Mouse (Mus musculus) gastrocnemius, postnatal 14 days (tissue): Measurements from ENCODE around the gene Cyb5d1. TPM values are rescaled to one million over a fixed set of nuclear protein-coding genes. Genes with fewer than 3 reads are reported as not detected.

Experiments used
- DNase-seq: peaks from one replicate; pipeline ENCODE4 v3.0.0; 2021; ENCODE audit warnings: mixed read lengths
- intact Hi-C: fragments of 180-260 bp; cut with DNase I; formaldehyde crosslinking; loops from one replicate; pipeline ENCODE4 v1.15.1; 2025; ENCODE audit warnings: low total_unique reads
- total RNA-seq, 2 experiments: library from RNA; stranded (reverse); gene quantifications; 2 replicates each; pipeline ENCODE4 v1.2.3; 2021

Cyb5d1 gene
- total RNA-seq, 2 experiments from 2014 or later, result 19.0 to 20.7 TPM

DNA sequence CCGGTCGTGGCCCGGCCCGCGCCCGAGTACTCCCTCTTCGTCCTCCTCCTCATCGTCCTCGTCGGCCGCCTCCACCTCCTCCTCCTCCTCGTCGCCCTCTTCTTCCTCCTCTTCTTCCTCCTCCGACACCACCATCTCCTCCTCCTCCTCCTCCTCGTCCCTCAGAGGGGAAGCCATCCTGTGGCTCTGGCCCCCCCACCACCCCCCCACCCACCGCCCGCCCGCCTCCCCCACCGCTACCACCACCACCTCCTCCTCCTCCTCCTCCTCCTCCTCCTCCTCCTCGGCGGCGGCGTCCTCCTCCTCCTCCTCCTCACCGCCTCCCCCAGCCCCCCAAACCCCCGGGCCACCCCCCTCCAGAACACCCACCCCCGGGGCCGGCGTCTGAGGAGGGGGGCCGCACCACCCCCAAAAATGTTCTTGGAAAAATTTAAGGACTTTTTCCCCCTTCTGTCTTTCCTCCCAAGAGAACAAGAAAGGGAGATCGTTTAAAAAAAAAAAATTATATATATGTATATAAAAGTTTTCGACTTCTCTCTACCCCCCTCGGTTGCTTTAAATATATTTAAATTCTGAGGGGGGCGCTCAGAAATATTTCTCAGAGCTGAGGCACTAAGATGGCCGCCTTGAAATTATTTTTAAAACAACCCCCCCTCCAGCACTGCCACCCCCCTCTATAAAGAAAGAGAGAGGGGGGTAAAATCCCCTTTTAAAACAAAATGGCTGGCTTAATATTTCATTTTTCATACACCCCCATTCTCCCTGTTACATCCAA lies 26.0 kb downstream of the Cyb5d1 start, which contains the start of gene Chd3:
Gene Chd3, minus strand, starts transcription at position 192 of the 775 bp plus-strand sequence.
- intact Hi-C loops, result no loop called here
- no peak for DNase-seq

DNA sequence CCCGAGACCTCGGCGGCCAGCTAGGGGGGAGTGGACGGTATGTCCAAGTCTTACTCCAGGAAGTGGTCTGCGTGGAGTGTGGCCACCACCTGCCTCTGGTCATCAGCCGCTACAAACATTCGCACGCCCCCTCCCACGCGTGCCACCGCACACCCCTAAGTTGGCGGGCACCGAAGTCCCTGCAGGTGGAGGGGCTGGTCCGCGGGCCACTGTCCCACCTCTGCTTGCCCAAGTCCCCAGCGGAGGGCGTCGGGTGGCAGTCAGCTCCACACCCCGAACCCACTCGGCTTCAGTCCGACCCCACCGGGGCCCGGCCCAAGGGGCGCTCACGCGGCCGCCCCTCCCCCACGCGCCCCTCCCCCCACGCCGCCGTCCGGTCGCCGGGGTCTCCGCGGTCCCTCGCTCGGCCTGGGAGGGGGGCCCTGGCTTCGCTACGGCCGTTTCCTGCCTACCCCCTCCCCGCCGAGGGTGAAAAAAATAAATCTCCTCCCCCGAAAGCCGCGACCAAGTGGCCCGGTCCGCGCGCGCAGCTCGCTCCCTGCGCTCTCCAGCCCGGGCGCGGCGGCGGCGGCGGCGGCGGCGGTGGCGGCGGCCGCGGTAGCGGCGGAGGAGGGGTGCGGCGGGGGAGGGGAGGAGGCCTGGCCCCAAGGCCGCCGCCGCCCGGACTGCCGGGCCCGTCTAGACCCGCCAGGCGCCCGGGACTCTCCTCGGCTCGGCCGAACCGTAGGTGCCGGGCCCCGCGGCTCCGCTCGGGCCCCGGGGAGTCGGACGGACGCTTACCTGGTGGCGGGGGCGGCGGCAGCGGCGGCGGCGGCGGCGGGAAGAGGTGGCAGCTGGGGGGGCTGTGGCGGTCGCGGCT lies 26.8 kb downstream of the Cyb5d1 start:
- intact Hi-C loops, result no loop called here
- peak; percentile 52 for DNase-seq

DNA sequence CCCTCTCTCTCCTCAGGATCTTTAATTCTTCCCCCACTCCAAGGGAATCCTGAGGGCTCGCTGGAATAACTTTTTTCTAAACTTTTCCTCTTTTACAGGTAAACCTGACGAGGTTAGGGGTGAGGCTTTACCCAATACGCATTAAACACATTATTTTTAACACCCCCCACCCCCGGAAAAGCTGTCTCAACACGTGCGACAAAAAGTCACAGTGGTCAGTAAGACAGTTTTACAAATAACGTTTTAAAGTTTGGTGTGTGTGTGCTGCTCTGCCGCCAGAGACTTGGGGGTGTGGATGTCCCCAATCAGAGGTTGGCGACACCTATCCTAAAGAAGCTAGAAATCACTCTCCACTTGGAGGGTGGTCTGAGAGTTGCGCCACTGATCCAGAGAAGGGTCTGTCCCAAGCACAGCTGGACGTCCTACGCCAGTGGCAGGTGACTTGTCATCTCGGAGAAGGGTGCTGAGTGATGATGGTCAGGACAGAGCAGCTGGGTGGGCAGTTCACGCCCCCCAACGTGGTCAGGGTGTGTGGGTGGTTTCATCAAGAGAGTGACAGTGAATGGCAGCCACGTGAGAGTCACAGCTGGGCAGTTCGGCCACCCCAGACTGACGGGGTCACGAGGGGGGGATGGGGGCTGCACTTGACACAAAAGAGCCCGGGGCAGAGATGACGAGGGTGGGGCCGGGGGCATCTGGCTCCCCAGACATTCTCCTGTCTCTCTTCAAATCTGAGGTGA lies 27.6 kb downstream of the Cyb5d1 start:
- no peak for DNase-seq
- intact Hi-C loops, result no loop called here

DNA sequence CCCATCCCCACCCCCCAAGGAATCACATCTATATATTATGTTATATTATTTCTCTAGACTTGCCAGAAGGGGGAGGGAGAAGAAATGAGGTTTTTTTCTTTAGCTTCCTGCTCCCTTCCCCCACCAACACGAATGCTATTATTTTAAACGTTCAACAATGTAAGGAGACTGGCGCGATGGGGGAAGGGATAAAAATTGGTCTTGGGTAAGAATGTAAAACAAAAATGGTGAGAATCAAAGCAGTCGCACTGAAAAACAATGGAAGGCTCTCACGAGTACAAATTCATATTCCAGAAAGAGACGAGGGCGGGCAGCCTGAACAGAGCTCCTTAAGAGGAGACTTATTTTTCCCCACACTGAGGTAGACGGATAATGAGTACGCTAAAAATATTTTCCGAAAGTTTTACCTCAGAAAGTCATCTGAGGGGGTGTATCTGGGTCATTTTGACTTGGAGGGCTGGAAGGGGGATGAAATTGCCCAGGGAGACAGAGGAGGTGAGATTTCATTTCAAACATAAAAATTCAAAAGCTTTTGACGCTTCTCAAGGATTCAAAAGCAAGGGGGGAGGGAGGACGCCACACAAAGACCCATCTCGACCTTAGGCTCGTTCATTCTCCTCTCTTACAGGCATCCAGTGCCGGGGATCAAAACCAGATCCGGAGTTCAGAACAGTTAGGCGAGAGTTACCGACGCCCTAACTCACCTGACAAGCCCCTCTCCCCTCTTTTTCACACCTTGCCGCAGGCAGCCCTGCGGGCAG lies 28.4 kb downstream of the Cyb5d1 start:
- intact Hi-C loops, result no loop called here
- no peak for DNase-seq

DNA sequence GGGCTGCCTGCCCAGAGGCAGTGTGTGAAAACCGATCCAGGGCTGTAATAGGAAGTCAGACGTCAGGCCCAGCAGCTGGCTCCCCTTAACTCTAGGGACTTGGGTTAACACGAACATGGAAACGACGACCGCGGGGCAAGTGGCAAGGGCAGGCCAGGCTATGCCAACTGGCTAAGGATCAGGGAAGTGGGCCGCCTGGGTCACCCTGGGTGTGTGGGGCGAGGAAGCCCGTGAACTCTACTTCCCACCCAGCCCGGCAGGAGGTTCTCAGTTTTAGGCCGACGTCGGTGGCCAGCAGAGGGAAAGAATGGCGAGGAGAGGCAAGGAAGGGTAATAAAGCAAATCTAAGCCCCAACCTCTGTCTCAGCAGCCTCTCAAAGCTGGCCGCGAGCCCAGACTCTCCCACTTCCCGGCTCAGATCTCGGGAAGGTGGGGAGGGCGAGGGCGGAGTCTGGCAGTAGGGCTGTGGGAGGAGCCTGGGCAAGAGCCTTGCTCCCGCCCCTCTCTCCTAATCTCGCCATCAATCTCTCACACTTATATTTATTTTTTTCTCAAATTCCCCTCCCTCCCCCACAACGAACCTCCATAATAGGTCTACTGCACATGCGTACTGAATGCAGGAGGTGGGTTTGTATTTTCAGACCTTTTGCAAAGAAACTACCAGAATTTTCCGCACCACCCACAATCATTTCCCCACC lies 29.1 kb downstream of the Cyb5d1 start:
- intact Hi-C loops, result no loop called here
- DNase-seq, result peak; percentile 97

- intact Hi-C loops, result no loop called here
- DNase-seq, result peak; percentile 56
These were observed 29.7 kb downstream of the Cyb5d1 start for GRCm38 (mm10) chr11:69365722-69366121.

DNA sequence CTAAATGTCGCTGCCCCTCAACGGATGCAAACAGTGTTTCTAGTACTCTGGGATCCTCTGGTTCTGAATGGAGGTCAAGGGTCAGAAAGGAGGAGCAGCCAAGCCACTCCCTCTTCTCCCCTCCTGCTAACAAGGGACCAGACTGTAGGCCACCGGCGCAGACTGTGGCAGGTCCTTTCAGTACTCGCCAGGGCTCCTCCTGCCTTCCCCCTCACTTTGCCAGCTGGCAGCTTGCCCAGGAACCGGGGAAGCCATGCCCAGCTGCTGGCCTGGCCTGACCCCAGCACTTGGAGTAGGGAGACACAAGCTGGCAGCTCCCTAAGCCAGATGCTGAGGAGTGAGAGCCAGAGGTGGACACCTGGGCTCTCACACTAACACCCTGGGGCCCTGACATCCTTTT lies 30.5 kb downstream of the Cyb5d1 start:
- DNase-seq, result peak; percentile 98
- intact Hi-C loops, result no loop called here

- intact Hi-C loops, result no loop called here
- no peak for DNase-seq
These were observed 31.1 kb downstream of the Cyb5d1 start for GRCm38 (mm10) chr11:69364376-69364775.

- intact Hi-C loops, result no loop called here
- no peak for DNase-seq
These were observed 33.0 kb downstream of the Cyb5d1 start for GRCm38 (mm10) chr11:69362479-69362878.

- intact Hi-C loops, result no loop called here
- DNase-seq, result no peak
These were observed 33.4 kb downstream of the Cyb5d1 start for GRCm38 (mm10) chr11:69362021-69362420.

GRCm38 (mm10) chr11:69357690-69358089 lies 37.7 kb downstream of the Cyb5d1 start:
- DNase-seq, result peak; percentile 49
- intact Hi-C loops, result no loop called here

- intact Hi-C loops, result no loop called here
- DNase-seq, result no peak
These were observed 38.9 kb downstream of the Cyb5d1 start for GRCm38 (mm10) chr11:69356544-69356943.

GRCm38 (mm10) chr11:69346441-69346840 lies 49.0 kb downstream of the Cyb5d1 start:
- no peak for DNase-seq
- intact Hi-C loops, result no loop called here

Other genes starting within 250 kb of the Cyb5d1 start
- gene Alox12b, start 238.6 kb downstream of the Cyb5d1 start, total RNA-seq, result not detected
- gene Alox8, start 197.8 kb downstream of the Cyb5d1 start, total RNA-seq, result not detected
- not detected for gene Gucy2e, start 158.6 kb downstream of the Cyb5d1 start, total RNA-seq
- gene Cntrob, start 71.9 kb downstream of the Cyb5d1 start, total RNA-seq, result 1 to 10 TPM; 2.5 to 3.2 TPM
- gene Trappc1, start 71.7 kb downstream of the Cyb5d1 start, total RNA-seq, result 10 to 100 TPM; 52.3 to 54.1 TPM
- under 1 TPM; 0.18 to 0.24 TPM for gene Kcnab3, start 69.4 kb downstream of the Cyb5d1 start, total RNA-seq
- gene Rnf227, start 55.2 kb downstream of the Cyb5d1 start, total RNA-seq, result under 1 TPM; 0.35 to 0.68 TPM
- gene Chd3, start 26.2 kb downstream of the Cyb5d1 start, total RNA-seq, result 10 to 100 TPM; 25.5 to 28.7 TPM
- 10 to 100 TPM; 79.5 to 87.9 TPM for gene Naa38, start 144 bp downstream of the Cyb5d1 start, total RNA-seq
- 10 to 100 TPM; 12.8 to 15.2 TPM for gene Tmem88, start 2.6 kb upstream of the Cyb5d1 start, total RNA-seq
- gene Kdm6b, start 18.0 kb upstream of the Cyb5d1 start, total RNA-seq, result 10 to 100 TPM; 30.3 to 31.4 TPM
- gene Dnah2, start 153.5 kb upstream of the Cyb5d1 start, total RNA-seq, result under 1 TPM; 0.06 to 0.07 TPM
- gene Efnb3, start 164.6 kb upstream of the Cyb5d1 start, total RNA-seq, result 1 to 10 TPM in 1 of 2 experiments, under 1 TPM in 1; 0.71 to 1.3 TPM
- gene Wrap53, start 184.6 kb upstream of the Cyb5d1 start, total RNA-seq, result 1 to 10 TPM; 3.5 to 4.0 TPM
- gene Trp53, start 184.7 kb upstream of the Cyb5d1 start, total RNA-seq, result 10 to 100 TPM; 15.2 to 22.7 TPM
- 100 to 1,000 TPM; 384 to 403 TPM for gene Atp1b2, start 210.3 kb upstream of the Cyb5d1 start, total RNA-seq
- gene Shbg, start 222.3 kb upstream of the Cyb5d1 start, total RNA-seq, result under 1 TPM; 0.38 to 0.47 TPM
- gene Sat2, start 226.4 kb upstream of the Cyb5d1 start, total RNA-seq, result 1 to 10 TPM; 4.9 to 5.0 TPM
- 10 to 100 TPM; 55.3 to 66.5 TPM for gene Fxr2, start 237.4 kb upstream of the Cyb5d1 start, total RNA-seq